Mouse (Mus musculus) adrenal gland, adult 8-10 months (tissue): ENCODE data around the gene Klf17. TPM values are rescaled to one million over a fixed set of nuclear protein-coding genes. Genes with fewer than 3 reads are reported as not detected.

Experiments used
- total RNA-seq, 4 experiments: library from RNA; stranded (reverse); gene quantifications; 2 replicates each; pipeline ENCODE4 v1.2.4; 2022

The Klf17 gene
- total RNA-seq, 4 experiments from 2014 or later: not detected

Other genes starting within 250 kb of the Klf17 start
- gene Eri3, start 215.3 kb downstream of the Klf17 start, total RNA-seq: 100 to 1,000 TPM in 1 of 4 experiments, 10 to 100 TPM in 3; 73.0 to 105 (median 81.5) TPM
- 10 to 100 TPM; 22.3 to 35.4 (median 31.1) TPM for gene Dmap1, start 83.4 kb downstream of the Klf17 start, total RNA-seq
- gene Gm12845, start 41.2 kb downstream of the Klf17 start, total RNA-seq: not detected
- gene Slc6a9, start 68.9 kb upstream of the Klf17 start, total RNA-seq: 10 to 100 TPM; 15.7 to 23.6 (median 19.2) TPM
- 1 to 10 TPM; 1.1 to 1.8 (median 1.5) TPM for gene Ccdc24, start 106.9 kb upstream of the Klf17 start, total RNA-seq
- gene B4galt2, start 117.8 kb upstream of the Klf17 start, total RNA-seq: 10 to 100 TPM; 13.8 to 23.0 (median 19.7) TPM
- 100 to 1,000 TPM; 234 to 264 (median 239) TPM for gene Atp6v0b, start 121.7 kb upstream of the Klf17 start, total RNA-seq
- gene Dph2, start 126.4 kb upstream of the Klf17 start, total RNA-seq: 10 to 100 TPM in 3 of 4 experiments, 1 to 10 TPM in 1; 8.7 to 13.8 (median 11.2) TPM
- gene Ipo13, start 149.4 kb upstream of the Klf17 start, total RNA-seq: 10 to 100 TPM; 41.5 to 67.2 (median 54.8) TPM
- under 1 TPM; 0.24 to 0.54 (median 0.38) TPM for gene Artn, start 164.1 kb upstream of the Klf17 start, total RNA-seq